Mouse (Mus musculus): Measurements from ENCODE around the gene Coq8b. TPM values are rescaled to one million over a fixed set of nuclear protein-coding genes. Genes with fewer than 3 reads are reported as not detected.

The Coq8b gene
- 13.0 and 26.7 TPM in 2 replicates for total RNA-seq (2014; fragmentation: Nextera tagmentation)
- 8.2 and 10.7 TPM in 2 replicates for total RNA-seq (2017)

DNA sequence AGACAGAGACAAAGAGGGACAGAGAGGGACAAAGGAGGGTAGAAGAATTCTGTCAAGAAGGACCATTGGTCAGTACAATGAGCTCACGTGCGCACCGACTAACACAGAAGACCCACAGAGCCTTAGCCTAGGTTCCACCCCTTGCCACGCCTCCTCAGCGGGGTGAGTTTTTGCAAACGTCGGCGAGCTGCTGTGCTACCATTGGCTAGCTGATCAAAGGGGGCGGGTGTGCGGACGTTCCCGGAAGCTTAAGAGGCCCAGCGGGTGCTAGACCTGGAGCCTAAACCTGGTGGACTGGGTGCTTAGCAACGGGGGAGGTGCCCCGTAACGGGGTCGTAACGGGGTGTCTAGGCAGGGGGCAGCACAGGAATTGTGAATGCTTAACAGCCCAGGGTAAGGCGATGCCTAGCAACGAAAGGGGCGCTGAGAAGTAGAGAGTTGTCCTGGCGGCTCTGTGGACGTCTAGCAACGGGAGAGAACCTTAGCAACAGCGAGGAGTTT is at the start of gene Coq8b:
TSS of gene Coq8b (plus strand) at position 243 of the 501 bp plus-strand sequence.
- ATAC-seq (replicated peaks; ENCODE audit: low FRiP score, low TSS enrichment, poor library complexity, severe bottlenecking) = peak; percentile 93

DNA sequence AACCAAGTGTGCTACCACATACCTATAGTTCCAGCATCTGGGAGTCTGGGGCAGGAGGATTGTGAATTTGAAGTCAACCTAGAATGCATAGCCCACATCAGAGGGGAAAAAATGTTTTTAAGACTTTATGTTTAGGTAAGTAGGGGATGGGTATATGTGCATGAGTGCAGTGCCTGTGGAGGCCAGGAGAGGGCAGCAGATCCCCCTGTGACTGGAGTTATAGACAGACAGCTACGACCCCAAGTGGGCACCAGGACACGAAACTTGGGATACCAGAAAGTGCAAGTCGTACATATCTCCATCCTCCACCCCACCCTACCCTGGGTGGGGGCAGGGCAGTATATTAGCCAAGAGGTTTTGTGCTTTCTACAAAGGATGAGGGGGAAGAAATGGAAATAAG is 47.9 kb upstream of the Coq8b start:
- peak; percentile 76 for ATAC-seq (replicated peaks; ENCODE audit: low FRiP score, low TSS enrichment, poor library complexity, severe bottlenecking)

DNA sequence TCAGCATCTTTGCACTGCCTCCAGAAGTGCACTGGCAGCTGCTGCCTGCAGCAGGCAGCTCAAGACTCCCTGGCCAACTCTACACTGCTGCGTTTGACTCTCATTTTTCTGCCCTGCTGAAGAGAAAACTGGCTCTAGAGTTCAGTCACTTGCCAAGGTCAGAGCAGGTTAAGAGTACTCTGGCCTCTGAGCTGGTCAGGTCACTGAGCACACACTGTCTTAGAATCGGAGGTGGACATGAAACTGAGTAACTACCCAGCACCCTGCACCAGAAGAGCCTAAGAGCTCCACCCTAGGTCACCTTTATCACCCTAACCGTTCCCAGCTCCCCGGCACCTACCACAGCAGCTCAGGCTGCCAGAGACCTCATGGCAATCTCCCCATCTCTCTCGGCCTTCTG is 46.8 kb upstream of the Coq8b start:
- no peak for ATAC-seq (replicated peaks; ENCODE audit: low FRiP score, low TSS enrichment, poor library complexity, severe bottlenecking)

DNA sequence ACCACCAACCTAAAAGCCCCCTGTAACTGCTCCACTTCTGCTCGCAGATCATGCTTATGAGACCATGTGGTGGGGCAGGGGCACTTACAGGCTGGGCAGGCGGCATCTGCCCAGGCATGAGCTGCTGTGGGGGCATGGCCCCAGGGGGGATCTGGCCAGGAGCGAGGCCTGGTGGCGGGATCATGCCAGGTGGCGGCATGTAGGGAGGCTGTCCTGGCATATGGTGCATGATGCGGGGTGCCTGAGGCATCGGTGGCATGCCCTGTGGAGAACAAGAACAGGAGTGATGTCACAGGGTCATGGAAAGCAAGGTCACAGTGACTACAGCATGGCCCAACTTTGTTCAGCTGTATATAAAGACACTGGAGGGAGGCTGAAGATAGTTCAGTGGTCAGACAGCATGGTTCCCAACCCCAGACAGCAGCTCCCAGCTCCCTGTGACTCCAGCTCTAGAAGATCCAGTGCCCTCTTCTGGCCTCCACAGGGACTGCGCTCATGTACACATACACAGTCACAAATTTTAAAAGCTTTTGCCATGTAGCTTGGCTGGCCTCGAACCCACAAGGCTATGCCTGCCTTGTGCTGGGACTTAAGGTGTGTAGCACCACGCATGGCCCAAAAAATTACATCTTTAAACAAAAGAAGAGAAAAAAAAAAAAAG is 43.4 kb upstream of the Coq8b start:
- 0 out of 2 replicates have a peak, but pooled peaks have one; percentile 16 for ATAC-seq (replicated peaks; ENCODE audit: low FRiP score, low TSS enrichment, poor library complexity, severe bottlenecking)

DNA sequence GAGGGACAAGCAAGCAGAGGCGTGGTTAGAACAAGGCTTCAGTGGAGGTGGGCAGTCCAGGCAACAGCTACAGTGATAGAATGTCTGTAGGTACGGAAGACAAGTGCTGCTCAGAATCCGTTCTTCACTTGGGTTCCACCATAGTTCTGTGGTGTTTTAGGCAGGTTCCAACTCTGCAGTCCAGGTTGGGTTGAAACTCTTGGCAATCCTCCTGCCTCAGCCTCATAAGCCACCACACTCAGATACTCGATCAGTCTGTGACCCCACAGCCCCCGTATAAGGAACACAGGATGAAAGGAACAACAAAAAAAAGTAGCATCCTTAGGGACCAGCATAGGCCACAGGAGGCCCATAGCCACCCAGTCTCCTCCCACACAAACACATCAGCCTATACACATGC is 40.4 kb upstream of the Coq8b start:
- ATAC-seq (replicated peaks; ENCODE audit: low FRiP score, low TSS enrichment, poor library complexity, severe bottlenecking) = no peak

DNA sequence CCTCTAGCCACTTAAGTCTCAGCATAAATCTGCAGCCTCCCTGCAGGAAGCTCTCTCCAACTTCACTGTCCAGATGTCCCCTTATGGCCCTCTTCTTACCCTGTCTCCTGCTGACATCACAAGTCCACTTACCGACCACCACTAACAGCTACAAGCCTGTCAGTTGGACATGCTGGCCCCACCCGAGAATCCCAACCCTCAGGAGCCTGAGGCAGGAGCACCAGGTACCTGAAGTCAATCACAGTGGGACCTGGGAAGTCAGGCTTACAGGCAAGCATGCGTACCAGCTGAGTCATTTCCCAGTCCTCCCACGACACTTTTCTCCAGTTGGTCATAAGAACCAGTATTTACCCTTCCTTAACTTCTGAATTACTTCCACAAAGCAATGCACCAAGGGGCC is 39.1 kb upstream of the Coq8b start:
- no peak for ATAC-seq (replicated peaks; ENCODE audit: low FRiP score, low TSS enrichment, poor library complexity, severe bottlenecking)

DNA sequence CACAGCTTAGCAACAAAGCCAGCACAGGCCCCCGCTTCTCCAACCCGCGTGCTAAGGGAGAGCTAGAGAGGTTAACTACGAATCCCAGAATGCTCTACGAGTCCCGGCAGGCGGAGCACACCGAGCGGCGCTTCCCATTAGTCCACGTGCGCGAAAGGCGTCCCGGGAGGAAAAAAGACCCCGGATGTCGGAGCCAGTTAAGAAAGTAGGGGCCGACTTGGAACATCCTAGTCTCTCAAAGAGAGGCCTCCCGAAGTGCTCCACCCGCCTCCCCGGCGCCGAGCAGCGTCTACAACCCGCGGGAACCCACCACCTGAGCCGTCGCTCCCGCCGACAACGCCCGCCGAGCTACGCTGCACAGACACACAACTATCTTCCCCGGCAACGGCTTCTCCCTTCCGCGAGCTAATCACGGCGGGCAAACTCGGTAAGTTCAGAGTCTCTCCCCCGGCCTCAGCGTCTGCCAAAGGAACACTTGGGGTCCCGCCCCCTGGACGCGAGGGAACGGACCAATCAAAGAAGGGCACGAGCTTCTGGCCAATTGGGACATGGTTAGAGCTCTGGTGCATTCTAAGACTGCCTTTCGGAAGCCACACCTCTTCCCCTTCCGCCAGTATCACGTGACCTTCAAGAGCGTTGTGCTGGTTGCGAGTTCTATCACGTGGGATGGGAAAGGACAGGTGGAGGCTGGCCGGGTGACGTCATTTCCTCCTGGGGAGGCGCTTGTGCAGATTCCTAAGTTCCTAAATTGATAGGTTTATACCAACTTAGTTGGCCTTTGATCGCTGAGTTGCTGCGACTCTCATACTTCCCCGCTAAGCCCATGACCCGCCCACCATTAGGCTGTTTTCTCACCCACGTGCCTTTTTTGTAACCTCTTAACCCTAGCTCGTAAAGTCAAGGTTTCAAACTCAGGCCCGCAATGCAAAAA is 36.9 kb upstream of the Coq8b start, which contains the start of the genes BC024978 and Snrpa:
TSS of gene BC024978 (plus strand) at position 101 of the 931 bp plus-strand sequence.
TSS of gene Snrpa (minus strand) at position 591 of the 931 bp plus-strand sequence.
- ATAC-seq (replicated peaks; ENCODE audit: low FRiP score, low TSS enrichment, poor library complexity, severe bottlenecking) = peak; percentile 96

DNA sequence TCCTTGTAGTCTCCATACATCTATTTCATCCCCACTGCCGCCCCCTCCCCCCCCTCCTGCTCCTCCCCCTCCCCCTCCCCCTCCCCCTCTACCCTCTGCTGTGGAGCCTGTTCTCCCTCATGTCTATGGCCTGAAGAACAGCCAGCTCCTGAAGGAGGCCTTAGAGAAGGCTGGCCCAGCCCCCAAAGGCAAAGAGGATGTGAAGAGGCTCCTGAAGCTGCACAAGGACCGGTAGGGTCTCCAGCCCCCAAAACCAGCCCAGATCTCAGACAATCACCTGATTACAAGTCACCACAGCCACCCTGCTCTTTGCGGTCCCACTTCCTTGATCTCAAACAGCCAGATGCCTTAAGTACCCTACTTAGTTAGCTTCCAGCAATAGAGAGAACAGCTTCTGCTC is 35.7 kb upstream of the Coq8b start:
- no peak for ATAC-seq (replicated peaks; ENCODE audit: low FRiP score, low TSS enrichment, poor library complexity, severe bottlenecking)

DNA sequence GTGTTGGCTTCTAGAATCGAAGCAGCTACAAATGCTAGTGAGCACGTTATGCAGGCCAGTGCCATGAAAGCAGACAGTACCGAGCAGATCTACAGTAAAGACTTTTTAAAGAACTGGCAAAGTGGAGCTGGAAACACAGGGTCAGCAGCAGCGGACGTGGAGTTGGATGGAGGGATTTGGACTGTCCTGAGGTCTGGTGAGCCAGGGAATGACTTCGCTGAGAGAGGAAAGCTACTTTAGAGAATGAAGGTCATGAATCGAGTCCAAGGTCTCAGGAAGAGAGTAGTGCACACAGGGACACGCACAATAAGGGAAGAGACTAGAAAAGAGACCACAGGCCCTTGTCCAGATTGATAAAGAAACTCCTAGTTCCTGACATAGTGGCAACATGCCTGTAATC is 35.2 kb upstream of the Coq8b start:
- ATAC-seq (replicated peaks; ENCODE audit: low FRiP score, low TSS enrichment, poor library complexity, severe bottlenecking) = no peak

DNA sequence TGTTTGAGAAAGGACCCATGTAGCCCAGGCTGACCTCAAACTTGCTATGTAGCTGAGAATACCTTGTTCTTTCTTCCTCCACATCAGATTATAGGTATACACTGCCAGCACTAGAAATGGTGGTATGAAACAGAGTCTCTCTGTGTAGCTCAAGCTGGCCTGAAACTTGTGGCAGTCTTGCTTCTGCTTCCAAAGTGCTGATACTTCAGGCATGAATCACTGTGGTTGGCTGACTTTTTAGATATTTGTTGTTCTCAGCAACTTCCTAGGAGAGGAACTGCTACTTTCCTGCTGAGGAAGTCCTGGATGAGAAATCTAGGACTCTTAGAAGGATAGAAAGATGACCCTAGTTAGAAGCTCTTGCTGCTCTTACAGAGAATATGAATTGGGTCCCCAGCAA is 34.5 kb upstream of the Coq8b start:
- ATAC-seq (replicated peaks; ENCODE audit: low FRiP score, low TSS enrichment, poor library complexity, severe bottlenecking) = no peak

DNA sequence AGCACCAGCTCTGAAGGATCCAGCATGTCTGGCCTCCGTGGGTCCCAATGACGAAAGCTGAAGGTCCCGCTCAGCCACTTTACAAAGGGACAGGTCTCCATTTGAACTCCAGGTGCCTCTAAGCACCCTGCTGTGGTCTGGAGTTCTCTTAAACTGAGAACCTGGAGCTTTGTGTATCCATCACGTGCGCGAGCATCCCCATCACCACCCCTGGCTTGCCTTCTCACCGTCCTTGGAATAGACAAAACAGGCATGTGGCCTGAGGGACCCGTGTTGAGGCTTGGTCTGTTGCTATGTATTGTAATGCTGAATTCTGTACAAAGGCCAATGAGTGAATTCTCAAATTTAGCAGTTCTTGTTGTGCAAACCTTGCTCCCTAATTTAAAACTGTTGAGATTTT is 34.0 kb upstream of the Coq8b start:
- no peak for ATAC-seq (replicated peaks; ENCODE audit: low FRiP score, low TSS enrichment, poor library complexity, severe bottlenecking)

DNA sequence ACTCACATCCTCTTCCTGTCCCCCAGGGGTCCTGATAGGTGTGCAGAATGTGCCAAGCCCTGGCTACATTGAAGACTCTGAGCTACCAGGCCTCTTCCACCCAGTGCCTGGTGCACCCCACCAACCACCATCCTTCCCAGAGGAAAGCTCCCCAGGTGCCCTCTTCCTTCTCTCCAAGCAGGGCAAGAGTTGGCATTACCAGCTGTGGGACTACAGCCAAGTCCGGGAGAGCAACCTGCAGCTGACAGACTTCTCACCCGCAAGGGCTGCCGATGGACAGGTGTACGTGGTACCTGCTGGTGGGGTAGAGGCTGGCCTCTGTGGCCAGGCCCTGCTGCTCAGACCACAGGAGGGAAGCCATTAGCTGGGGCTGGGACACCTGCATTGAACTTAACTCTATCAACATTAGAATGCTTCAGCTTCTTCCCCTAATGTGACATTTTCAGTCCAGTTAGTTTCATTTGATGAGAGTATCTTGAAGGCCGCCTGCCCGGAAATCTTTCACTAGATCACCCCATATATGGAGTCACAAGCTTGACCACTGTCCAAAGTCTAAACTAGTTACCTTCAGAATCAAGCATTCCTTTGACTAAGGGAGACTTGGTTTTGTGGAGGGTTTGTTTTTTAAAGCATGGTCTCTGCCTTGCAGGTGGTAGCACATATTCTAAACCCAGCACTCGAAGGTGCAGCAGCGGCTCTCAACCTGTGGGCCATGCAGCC is 28.9 kb upstream of the Coq8b start:
- no peak for ATAC-seq (replicated peaks; ENCODE audit: low FRiP score, low TSS enrichment, poor library complexity, severe bottlenecking)

DNA sequence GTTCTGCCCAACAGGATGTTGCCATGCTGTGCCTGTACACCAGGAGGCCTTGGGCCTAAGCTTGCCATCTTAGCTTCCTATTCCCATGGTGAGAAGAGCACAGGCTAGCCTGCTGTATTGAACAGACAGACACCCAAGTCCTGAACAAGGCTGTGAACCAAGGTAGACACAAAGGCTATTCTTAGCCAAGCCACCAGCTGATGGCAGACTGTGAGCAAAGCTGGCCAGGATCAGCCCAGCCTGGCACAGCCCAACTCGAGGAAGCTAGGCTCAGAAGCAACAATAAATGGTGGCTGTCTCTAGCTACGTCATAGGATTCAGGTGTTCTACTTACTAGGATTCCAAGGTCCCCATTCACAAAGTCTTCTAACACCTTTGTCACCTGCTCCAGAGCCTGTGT is 20.2 kb upstream of the Coq8b start:
- no peak for ATAC-seq (replicated peaks; ENCODE audit: low FRiP score, low TSS enrichment, poor library complexity, severe bottlenecking)

DNA sequence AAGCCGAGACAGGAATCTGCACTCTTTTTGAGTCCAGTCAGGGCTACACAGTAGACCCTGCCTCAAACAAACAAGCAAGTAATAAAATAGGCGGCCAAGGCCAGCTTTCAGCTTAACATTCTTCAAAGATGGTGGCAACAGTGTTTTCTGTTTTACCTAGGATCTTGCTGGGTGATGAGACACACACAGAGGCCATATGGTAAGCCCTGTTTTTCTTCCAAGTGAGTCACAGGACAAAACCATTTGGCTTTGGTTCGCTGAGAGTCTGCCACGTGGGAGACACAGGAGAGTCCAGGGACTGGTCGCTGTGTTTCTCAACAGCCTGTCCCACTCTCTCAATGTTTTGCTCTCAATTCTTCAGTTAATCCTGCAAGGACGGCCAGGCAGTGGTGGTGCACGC is 14.2 kb upstream of the Coq8b start:
- no peak for ATAC-seq (replicated peaks; ENCODE audit: low FRiP score, low TSS enrichment, poor library complexity, severe bottlenecking)

DNA sequence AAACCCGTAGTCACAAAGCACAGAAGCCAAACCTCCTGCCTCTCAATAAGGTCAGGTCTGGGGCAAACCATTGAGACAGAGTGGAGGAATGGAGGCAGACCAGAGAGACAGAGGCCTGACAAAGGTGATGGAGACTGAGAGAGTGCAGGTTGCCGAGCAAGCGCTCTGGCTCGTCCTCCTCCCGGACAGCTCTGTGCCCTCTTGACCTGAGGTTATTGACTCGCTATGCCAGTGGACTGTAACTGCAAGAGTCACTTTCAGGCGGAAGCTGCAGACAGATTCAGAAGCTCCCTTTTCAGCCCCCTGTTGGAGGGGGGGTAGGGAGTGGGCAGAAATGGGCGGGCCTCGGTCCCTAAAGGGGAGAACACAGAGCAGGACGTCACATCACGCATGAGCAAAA is 12.9 kb upstream of the Coq8b start:
- no peak for ATAC-seq (replicated peaks; ENCODE audit: low FRiP score, low TSS enrichment, poor library complexity, severe bottlenecking)

DNA sequence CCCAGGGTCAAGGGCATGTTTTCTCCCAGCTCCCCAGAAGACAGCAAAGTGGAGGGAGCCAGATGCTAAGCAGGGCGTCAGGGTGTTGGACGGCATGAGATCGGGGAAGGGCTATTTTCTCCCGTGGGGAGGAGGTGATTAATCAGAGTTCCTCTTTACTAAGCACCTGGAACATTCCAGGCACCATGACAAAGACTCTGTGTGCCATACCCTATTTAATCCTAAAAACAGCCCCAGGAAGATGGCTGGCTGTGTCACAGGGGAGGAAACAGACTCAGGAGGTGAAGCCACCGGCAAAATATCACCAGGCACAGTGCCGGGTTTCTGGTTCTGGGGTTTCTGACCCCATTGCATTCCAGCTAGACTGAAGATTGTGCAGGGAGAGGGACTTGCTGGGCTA is 10.9 kb upstream of the Coq8b start:
- no peak for ATAC-seq (replicated peaks; ENCODE audit: low FRiP score, low TSS enrichment, poor library complexity, severe bottlenecking)

DNA sequence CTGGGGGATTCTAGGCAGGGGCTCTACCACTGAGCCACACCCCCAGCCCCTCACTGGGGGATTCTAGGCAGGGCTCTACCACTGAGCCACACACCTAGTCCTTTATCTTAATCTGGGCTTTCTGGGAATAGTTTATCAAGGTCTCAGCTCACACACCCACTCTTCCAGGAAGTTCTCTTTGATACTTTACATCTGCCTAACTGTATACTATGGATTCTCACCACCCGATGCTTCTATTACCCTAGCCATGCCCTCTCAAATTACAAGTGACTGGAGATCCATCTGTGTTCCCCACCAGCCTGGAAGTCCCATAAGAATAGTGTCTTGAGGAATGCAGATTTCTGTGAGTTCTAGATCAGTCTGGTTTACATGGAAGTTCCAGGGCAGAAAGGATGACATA is 10.3 kb upstream of the Coq8b start:
- no peak for ATAC-seq (replicated peaks; ENCODE audit: low FRiP score, low TSS enrichment, poor library complexity, severe bottlenecking)

DNA sequence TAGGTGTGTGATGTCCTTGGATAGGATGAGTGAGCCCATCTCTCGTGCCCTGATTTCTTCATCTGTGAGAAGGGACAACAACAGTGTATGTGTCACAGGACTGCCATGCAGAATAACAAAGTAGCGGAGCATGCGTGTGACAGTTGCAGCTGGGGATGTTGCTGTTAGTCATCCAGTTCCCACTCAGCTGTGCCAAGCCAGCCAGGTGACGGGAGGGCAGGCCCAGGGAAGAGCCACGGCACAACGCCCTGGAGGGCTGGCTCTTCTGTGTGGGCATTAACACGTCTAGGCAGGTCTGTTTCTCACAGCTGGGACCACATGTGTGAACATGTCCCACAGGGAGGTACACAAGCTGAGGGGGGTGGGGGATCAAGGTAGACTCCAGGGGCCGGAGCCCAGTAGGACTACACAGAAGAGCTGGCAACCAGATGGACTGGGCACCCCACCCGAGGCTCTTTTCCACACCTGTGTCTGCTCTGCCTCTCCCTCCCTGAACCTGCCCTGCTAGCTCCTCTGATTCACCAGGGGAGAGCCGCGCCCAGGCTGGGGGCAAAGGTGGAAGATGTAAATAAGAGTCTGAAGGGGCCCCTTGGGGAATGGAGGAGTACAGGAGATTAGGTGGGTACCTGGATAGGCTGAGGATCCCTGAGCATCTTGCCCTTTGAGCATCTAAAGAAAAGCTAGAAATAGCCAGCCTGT is 7.8 kb upstream of the Coq8b start:
- no peak for ATAC-seq (replicated peaks; ENCODE audit: low FRiP score, low TSS enrichment, poor library complexity, severe bottlenecking)

DNA sequence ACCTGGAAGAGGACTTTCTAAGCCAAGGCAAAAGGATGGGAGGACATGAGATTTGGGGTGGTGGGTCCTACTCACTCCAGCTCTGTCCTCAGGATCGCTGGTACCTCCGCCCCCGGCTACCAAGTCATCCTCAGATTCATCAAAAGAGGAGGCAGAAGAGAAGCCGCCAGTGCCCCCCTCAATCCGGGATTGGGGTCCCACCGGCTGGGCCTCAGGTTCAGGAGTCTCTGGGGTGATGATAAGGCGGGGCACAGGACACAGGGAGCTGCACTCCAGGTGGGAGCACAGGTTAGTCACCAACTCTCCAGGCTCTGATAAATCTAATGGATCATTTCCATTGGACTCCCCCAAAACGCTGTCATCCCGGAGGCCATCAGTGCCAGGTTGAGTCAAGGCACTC is 5.5 kb upstream of the Coq8b start:
- ATAC-seq (replicated peaks; ENCODE audit: low FRiP score, low TSS enrichment, poor library complexity, severe bottlenecking) = no peak
